Mouse (Mus musculus) hindbrain, embryonic 12.5 days (tissue): Measurements from ENCODE around the gene Chp2. TPM values are rescaled to one million over a fixed set of nuclear protein-coding genes. Genes with fewer than 3 reads are reported as not detected.

Experiments used
- ATAC-seq: fragments of 200-750 bp; cut with Nextera tagmentation; 2 replicates; pipeline ENCODE4 v1.8.0; 2017; ENCODE audit warnings: moderate TSS enrichment; ENCODE audit not compliant: low FRiP score
- H3K27ac ChIP-seq: fragments of 300-500 bp; sonication (generic); 2 replicates; pipeline ENCODE4 v1.5.1; 2016; ENCODE audit warnings: mild to moderate bottlenecking
- H3K27me3 ChIP-seq: fragments of 300-500 bp; sonication (generic); 2 replicates; pipeline ENCODE4 v1.6.1; 2016; ENCODE audit warnings: mild to moderate bottlenecking
- H3K36me3 ChIP-seq: fragments of 300-500 bp; sonication (generic); 2 replicates; pipeline ENCODE4 v1.6.1; 2016; ENCODE audit warnings: mild to moderate bottlenecking
- H3K4me1 ChIP-seq: fragments of 300-500 bp; sonication (generic); 2 replicates; pipeline ENCODE4 v1.6.1; 2016
- H3K4me2 ChIP-seq: fragments of 300-500 bp; sonication (generic); replicated peaks from 2 replicates; pipeline ENCODE4 v1.6.1; 2016; ENCODE audit warnings: mild to moderate bottlenecking
- H3K4me3 ChIP-seq: fragments of 300-500 bp; sonication (generic); 2 replicates; pipeline ENCODE4 v1.5.1; 2016; ENCODE audit warnings: mild to moderate bottlenecking
- H3K9ac ChIP-seq: fragments of 300-500 bp; sonication (generic); 2 replicates; pipeline ENCODE4 v1.6.1; 2016; ENCODE audit warnings: mild to moderate bottlenecking, moderate library complexity
- H3K9me3 ChIP-seq: fragments of 300-500 bp; sonication (generic); replicated peaks from 2 replicates; pipeline ENCODE4 v1.6.1; 2016; ENCODE audit warnings: mild to moderate bottlenecking
- WGBS: fragments of 180-500 bp; shearing (Covaris S2); methylation state at CpG from one replicate; pipeline ENCODE4 v1.1.7; 2016; 5-methylcytosine and 5-hydroxymethylcytosine counted together
- polyA plus RNA-seq: library from polyadenylated mRNA; unstranded; fragments of >200 nt; fragmentation: Nextera tagmentation; extraction: Ambion mirVana; gene quantifications from 2 replicates; pipeline ENCODE4 v1.2.1, GENCODE M21; 2016

The Chp2 gene
- polyA plus RNA-seq: 0.28 TPM in 1 of 2 replicates, not detected in the other

DNA sequence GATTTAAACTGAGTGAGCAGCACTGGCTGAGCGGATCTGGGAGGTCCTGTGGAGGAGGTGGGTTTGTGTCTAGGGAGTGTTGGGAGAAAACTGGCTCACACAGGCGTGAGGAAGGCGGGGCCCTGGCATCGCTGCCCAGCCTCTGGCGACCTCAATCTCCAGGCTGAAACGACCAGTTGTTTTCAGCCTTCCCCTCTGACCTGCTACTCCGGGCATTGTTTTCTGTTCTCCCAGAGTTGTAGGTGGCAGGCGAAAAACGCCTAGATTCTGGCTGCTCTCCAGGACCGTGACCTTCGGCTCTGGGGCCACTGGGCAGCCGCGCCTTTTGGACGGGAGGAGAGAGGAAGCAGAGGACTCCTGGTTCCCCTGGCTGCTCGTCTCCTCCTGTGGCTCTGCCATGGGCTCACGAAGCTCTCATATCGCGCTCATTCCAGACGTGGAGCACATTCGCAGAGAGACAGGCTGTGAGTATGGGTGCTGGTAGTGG, at the start of gene Chp2:
Gene Chp2 (plus strand): TSS at position 182 of the 487 bp plus-strand sequence.
- Histone ChIP-seq H3K4me1 (0 out of 2 replicates have a peak, but pooled peaks cover 4% of the 10 kb centered on the region), H3K9ac (peak within 1 kb of the TSS; percentile 32; the same call in 1 of the 2 replicates), H3K27ac (no peak within 1 kb of the TSS), H3K4me3 (0 out of 2 replicates have a peak within 1 kb of the TSS, but pooled peaks have one; percentile 8), H3K27me3 (0 out of 2 replicates have a peak, but pooled peaks cover 10% of the 10 kb centered on the region), H3K36me3 (no peaks in the 10 kb centered on the region), H3K9me3 (0 out of 2 replicates have a peak, but pooled peaks cover 5% of the 10 kb centered on the region), H3K4me2 (peak within 1 kb of the TSS; percentile 43)
- WGBS: 23% methylated on average over 20 of the region's 20 CpGs
- ATAC-seq: no peak

GRCm38 (mm10) chr7:122170705-122171104, 48.6 kb upstream of the Chp2 start:
- WGBS: 81% methylated on average over 6 of the region's 6 CpGs
- ATAC-seq: no peak

DNA sequence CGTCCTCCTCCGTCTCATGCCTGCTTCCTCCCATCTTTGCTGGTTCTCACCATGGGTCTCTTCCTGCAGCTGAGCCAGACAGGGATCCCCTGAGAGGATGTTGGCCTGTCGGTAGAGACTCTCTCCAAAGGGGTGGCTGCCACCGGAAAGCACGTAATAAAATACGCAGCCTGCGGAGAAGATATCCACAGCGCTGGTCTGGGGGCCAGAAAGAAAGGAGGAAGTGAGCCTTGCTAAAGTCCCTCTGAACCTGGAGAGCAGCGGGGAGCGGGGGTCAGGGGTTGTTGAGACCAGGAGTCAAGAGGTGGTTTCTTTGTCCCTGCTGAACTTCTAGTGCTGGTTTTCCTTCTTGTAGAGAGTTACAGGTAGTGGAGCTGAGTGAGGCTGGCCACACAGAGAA, 47.7 kb upstream of the Chp2 start:
- Histone ChIP-seq H3K4me3 (no peak overlapping the region), H3K36me3 (peaks cover 39% of the 10 kb centered on the region), H3K4me1 (no peaks in the 10 kb centered on the region), H3K9ac (no peak overlapping the region), H3K9me3 (no peaks in the 10 kb centered on the region), H3K27me3 (no peaks in the 10 kb centered on the region), H3K4me2 (no peak overlapping the region), H3K27ac (no peak overlapping the region)
- 72% methylated on average over 10 of the region's 10 CpGs for WGBS
- no peak for ATAC-seq

More at GRCm38 (mm10) chr7:122170705-122171104, 48.6 kb upstream of the Chp2 start:
- no peaks in the 10 kb centered on the region for H3K9me3 ChIP-seq
- no peaks in the 10 kb centered on the region for H3K4me1 ChIP-seq
- H3K27me3 ChIP-seq: no peaks in the 10 kb centered on the region
- no peak overlapping the region for H3K4me2 ChIP-seq
- H3K27ac ChIP-seq: no peak overlapping the region
- H3K9ac ChIP-seq: no peak overlapping the region
- peaks cover 48% of the 10 kb centered on the region for H3K36me3 ChIP-seq
- H3K4me3 ChIP-seq: no peak overlapping the region

- WGBS: 90% methylated on average over 7 of the region's 7 CpGs
These were observed 38.6 kb upstream of the Chp2 start for GRCm38 (mm10) chr7:122180720-122181119.

DNA sequence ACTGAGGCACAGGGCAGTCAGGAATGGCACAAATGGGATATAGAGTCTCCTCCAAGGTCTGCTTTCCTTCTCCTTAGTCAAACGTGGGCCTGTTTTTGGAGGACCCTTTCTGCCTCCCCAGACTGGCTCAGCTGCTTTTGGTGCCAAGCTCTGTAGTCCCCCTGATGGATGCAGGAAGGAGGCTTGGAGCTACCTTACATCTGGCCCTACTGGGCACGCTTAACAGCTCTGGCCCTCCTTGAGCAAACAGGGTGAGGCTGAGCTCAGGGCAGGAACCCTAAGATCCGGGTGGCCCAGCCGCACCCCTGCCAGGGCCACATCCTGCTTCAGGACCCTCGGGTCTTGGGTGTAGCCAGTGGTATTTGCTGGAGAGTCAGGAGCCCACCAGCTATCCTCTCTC, 34.7 kb upstream of the Chp2 start:
- Histone ChIP-seq H3K4me1 (peaks cover 4% of the 10 kb centered on the region; the same call in 1 of the 2 replicates), H3K4me2 (no peak overlapping the region), H3K4me3 (no peak overlapping the region), H3K27ac (no peak overlapping the region), H3K27me3 (no peaks in the 10 kb centered on the region), H3K9me3 (no peaks in the 10 kb centered on the region), H3K36me3 (no peaks in the 10 kb centered on the region), H3K9ac (no peak overlapping the region)
- 79% methylated on average over 5 of the region's 5 CpGs for WGBS
- ATAC-seq: no peak

More at GRCm38 (mm10) chr7:122180720-122181119, 38.6 kb upstream of the Chp2 start:
- Histone ChIP-seq H3K27me3 (no peaks in the 10 kb centered on the region), H3K36me3 (no peaks in the 10 kb centered on the region), H3K4me1 (no peaks in the 10 kb centered on the region), H3K4me3 (no peak overlapping the region), H3K9me3 (no peaks in the 10 kb centered on the region), H3K27ac (no peak overlapping the region), H3K4me2 (no peak overlapping the region), H3K9ac (no peak overlapping the region)
- no peak for ATAC-seq

GRCm38 (mm10) chr7:122186043-122186442, 33.3 kb upstream of the Chp2 start, which contains the start of gene Ern2:
Gene Ern2 (minus strand): TSS chr7:122186207.
- Histone ChIP-seq H3K27ac (no peak within 1 kb of the TSS), H3K4me2 (peak within 1 kb of the TSS; percentile 21), H3K4me1 (peaks cover 4% of the 10 kb centered on the region; the same call in 1 of the 2 replicates), H3K36me3 (no peaks in the 10 kb centered on the region), H3K9ac (no peak within 1 kb of the TSS), H3K4me3 (no peak within 1 kb of the TSS), H3K27me3 (no peaks in the 10 kb centered on the region), H3K9me3 (no peaks in the 10 kb centered on the region)
- ATAC-seq: no peak
- WGBS: 32% methylated on average over 14 of the region's 17 CpGs

GRCm38 (mm10) chr7:122189484-122189883, 29.8 kb upstream of the Chp2 start:
- Histone ChIP-seq H3K36me3 (no peaks in the 10 kb centered on the region), H3K27me3 (no peaks in the 10 kb centered on the region), H3K9ac (no peak overlapping the region), H3K27ac (no peak overlapping the region), H3K4me2 (no peak overlapping the region), H3K4me3 (no peak overlapping the region), H3K4me1 (peaks cover 4% of the 10 kb centered on the region; the same call in 1 of the 2 replicates), H3K9me3 (no peaks in the 10 kb centered on the region; the same call in 1 of the 2 replicates)
- ATAC-seq: no peak
- WGBS: 28% methylated on average over 7 of the region's 7 CpGs

- Histone ChIP-seq H3K9me3 (no peaks in the 10 kb centered on the region; the same call in 1 of the 2 replicates), H3K4me1 (peaks cover under 1% of the 10 kb centered on the region; the same call in 1 of the 2 replicates), H3K4me3 (no peak overlapping the region), H3K27ac (no peak overlapping the region), H3K27me3 (no peaks in the 10 kb centered on the region), H3K9ac (no peak overlapping the region), H3K4me2 (no peak overlapping the region), H3K36me3 (no peaks in the 10 kb centered on the region)
- no peak for ATAC-seq
- WGBS: 59% methylated on average over 10 of the region's 10 CpGs
These were observed 28.2 kb upstream of the Chp2 start for GRCm38 (mm10) chr7:122191097-122191496.

DNA sequence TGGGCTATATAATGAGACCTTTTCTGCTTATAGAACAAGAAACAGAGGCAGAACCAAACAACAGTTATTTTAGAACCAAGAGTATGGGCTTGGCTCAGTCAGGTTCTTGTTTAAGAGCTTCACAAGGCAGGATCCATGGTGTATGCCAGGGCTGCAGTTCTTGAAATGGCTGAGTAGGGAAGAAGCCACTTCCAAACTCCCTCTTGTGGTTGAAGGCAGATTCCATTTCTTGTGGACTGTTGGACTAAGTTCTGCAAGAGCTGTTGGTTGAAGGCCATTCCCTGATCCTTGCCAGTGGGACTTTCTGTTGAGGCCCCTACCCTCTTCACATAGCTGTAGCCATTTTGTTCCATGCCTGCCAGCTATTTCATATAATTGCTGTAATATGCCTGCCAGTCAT, 25.4 kb upstream of the Chp2 start:
- no peak for ATAC-seq
- H3K4me2 ChIP-seq: no peak overlapping the region
- H3K27ac ChIP-seq: no peak overlapping the region
- no peak overlapping the region for H3K9ac ChIP-seq
- no peaks in the 10 kb centered on the region for H3K4me1 ChIP-seq
- H3K9me3 ChIP-seq: no peaks in the 10 kb centered on the region; the same call in 1 of the 2 replicates
- H3K4me3 ChIP-seq: no peak overlapping the region
- H3K36me3 ChIP-seq: no peaks in the 10 kb centered on the region
- H3K27me3 ChIP-seq: no peaks in the 10 kb centered on the region

- Histone ChIP-seq H3K9ac (no peak overlapping the region), H3K27ac (no peak overlapping the region), H3K4me3 (no peak overlapping the region), H3K4me1 (no peaks in the 10 kb centered on the region), H3K36me3 (no peaks in the 10 kb centered on the region), H3K4me2 (no peak overlapping the region), H3K27me3 (no peaks in the 10 kb centered on the region), H3K9me3 (no peaks in the 10 kb centered on the region; the same call in 1 of the 2 replicates)
- ATAC-seq: no peak
- 89% methylated on average over 9 of the region's 9 CpGs for WGBS
These were observed 22.5 kb upstream of the Chp2 start for GRCm38 (mm10) chr7:122196771-122197170.

DNA sequence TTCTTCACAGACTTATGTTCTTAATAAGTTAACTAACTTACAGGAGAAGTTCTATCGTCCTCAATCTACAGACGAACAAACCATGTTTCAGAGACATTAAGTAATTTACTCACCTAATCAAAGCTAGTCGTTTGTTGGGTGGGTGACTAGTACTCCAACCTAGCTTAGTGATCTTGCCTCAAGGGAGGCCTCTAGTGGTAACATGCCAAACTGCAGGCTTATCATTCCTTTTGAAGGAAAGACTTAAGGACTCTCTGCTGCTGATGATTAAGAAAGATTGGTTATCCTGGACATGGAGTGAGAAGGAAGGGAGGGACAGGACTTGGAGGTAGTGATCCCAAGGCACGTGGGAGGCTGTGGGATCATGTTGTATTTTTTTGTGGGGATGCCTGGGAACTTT, 22.0 kb upstream of the Chp2 start:
- Histone ChIP-seq H3K9ac (no peak overlapping the region), H3K27me3 (no peaks in the 10 kb centered on the region), H3K4me2 (no peak overlapping the region), H3K27ac (no peak overlapping the region), H3K4me3 (no peak overlapping the region), H3K36me3 (no peaks in the 10 kb centered on the region), H3K4me1 (no peaks in the 10 kb centered on the region), H3K9me3 (no peaks in the 10 kb centered on the region; the same call in 1 of the 2 replicates)
- WGBS: 40% methylated on average over 4 of the region's 4 CpGs
- no peak for ATAC-seq

- no peak overlapping the region for H3K4me2 ChIP-seq
- H3K4me3 ChIP-seq: no peak overlapping the region
- H3K9me3 ChIP-seq: no peaks in the 10 kb centered on the region
- no peak overlapping the region for H3K27ac ChIP-seq
- H3K27me3 ChIP-seq: no peaks in the 10 kb centered on the region
- no peak overlapping the region for H3K9ac ChIP-seq
- no peaks in the 10 kb centered on the region for H3K36me3 ChIP-seq
- 32% methylated on average over 5 of the region's 5 CpGs for WGBS
- no peaks in the 10 kb centered on the region for H3K4me1 ChIP-seq
- no peak for ATAC-seq
These were observed 20.0 kb upstream of the Chp2 start for GRCm38 (mm10) chr7:122199296-122199695.

- ATAC-seq: no peak
- WGBS: 59% methylated on average over 2 of the region's 2 CpGs
- no peak overlapping the region for H3K27ac ChIP-seq
- H3K4me3 ChIP-seq: no peak overlapping the region
- no peaks in the 10 kb centered on the region for H3K27me3 ChIP-seq
- no peak overlapping the region for H3K9ac ChIP-seq
- no peaks in the 10 kb centered on the region for H3K4me1 ChIP-seq
- no peaks in the 10 kb centered on the region for H3K36me3 ChIP-seq
- no peaks in the 10 kb centered on the region for H3K9me3 ChIP-seq
- H3K4me2 ChIP-seq: no peak overlapping the region
These were observed 15.4 kb upstream of the Chp2 start for GRCm38 (mm10) chr7:122203936-122204335.
